Mouse (Mus musculus): ENCODE measurements around the gene Map2. TPM values are rescaled to one million over a fixed set of nuclear protein-coding genes. Genes with fewer than 3 reads are reported as not detected.

Gene Map2
- polyA plus RNA-seq, 1 experiment from 2014 or later: 23.1 TPM

DNA sequence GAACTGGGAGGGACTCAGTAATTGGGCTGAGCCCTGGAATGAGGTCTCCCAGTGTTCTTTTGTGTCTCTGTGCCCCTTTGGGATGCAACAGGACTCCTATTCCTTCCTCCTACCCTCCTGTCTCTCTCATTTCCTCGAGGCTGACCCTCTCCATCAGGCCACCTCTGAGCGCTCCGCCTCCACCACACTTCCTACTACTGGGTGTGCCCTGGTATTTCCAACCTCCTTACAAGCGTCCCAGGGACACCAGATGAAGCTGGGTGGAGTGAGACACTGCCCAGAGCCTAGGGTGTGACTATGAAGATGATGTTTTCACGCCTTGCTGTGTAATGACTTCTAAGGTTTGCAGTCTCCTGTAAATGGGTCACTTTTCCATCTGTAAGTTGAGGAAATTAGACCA, 1.4 kb upstream of the Map2 start:
- no peaks in the 10 kb centered on the region for H3K36me3 ChIP-seq
- no peak overlapping the region for H3K27ac ChIP-seq
- no peak overlapping the region for H3K4me3 ChIP-seq
- H3K9me3 ChIP-seq: no peaks in the 10 kb centered on the region
- no peak overlapping the region for H3K9ac ChIP-seq
- H3K4me2 ChIP-seq: no peak overlapping the region
- WGBS: 45% methylated on average over 5 of the region's 5 CpGs
- H3K27me3 ChIP-seq: 0 out of 2 replicates have a peak, but pooled peaks cover 4% of the 10 kb centered on the region
- peaks cover 17% of the 10 kb centered on the region for H3K4me1 ChIP-seq
- ATAC-seq (ENCODE audit: insufficient number of reproducible peaks, low FRiP score, low TSS enrichment, low read depth): no peak

GRCm38 (mm10) chr1:66176012-66176837, 1.2 kb downstream of the Map2 start:
- 30% methylated on average over 9 of the region's 9 CpGs for WGBS
- H3K9ac ChIP-seq: no peak overlapping the region
- no peaks in the 10 kb centered on the region for H3K36me3 ChIP-seq
- peaks cover 17% of the 10 kb centered on the region for H3K4me1 ChIP-seq
- H3K4me3 ChIP-seq: peak overlapping the region; percentile 54
- peak overlapping the region; percentile 78 for H3K4me2 ChIP-seq
- 0 out of 2 replicates have a peak, but pooled peaks cover 4% of the 10 kb centered on the region for H3K27me3 ChIP-seq
- ATAC-seq (ENCODE audit: insufficient number of reproducible peaks, low FRiP score, low TSS enrichment, low read depth): no peak
- H3K9me3 ChIP-seq: no peaks in the 10 kb centered on the region
- no peak overlapping the region for H3K27ac ChIP-seq

- Histone ChIP-seq H3K9ac (no peak overlapping the region), H3K4me3 (peak overlapping the region; percentile 54; the same call in 1 of the 2 replicates), H3K27ac (no peak overlapping the region), H3K36me3 (no peaks in the 10 kb centered on the region), H3K9me3 (no peaks in the 10 kb centered on the region), H3K27me3 (0 out of 2 replicates have a peak, but pooled peaks cover 4% of the 10 kb centered on the region), H3K4me1 (peaks cover 17% of the 10 kb centered on the region), H3K4me2 (no peak overlapping the region)
- WGBS: 66% methylated on average over 2 of the region's 2 CpGs
- ATAC-seq (ENCODE audit: insufficient number of reproducible peaks, low FRiP score, low TSS enrichment, low read depth): no peak
Observed at GRCm38 (mm10) chr1:66176838-66177105, 1.7 kb downstream of the Map2 start.

DNA sequence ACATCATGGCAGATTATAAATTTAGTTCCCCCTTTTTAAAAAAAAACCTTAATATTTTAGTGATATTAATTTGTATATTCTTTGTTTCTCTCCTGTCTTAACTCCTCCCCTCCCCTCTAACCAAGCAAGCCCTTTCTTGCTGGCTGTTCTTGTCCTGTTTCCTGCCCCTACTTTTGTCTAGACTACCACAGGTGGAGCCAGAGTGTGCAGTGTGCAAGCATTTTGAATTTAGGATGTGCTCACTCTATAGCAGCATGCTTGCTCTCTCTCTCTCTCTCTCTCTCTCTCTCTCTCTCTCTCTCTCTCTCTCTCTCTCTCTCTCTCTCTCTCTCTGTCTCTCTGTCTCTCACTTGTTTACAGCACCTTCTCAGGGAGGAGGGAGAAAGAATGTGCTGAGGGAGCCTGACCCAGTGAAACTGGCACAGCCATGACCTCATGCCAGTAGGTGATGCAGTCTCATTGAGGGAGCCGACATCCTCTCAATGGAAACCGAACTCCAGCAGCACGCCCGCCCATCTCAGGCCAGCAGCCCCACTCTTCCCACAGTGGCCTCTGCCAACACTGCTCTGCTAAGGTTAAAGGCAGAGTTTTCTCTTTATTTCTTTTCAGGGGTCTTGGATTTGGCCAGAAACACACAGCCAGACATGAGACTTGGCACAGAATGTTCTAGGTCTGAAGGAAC, 2.6 kb downstream of the Map2 start:
- H3K4me1 ChIP-seq: peaks cover 17% of the 10 kb centered on the region
- no peak overlapping the region for H3K4me2 ChIP-seq
- H3K36me3 ChIP-seq: no peaks in the 10 kb centered on the region
- H3K4me3 ChIP-seq: no peak overlapping the region
- 0 out of 2 replicates have a peak, but pooled peaks cover 4% of the 10 kb centered on the region for H3K27me3 ChIP-seq
- H3K9ac ChIP-seq: no peak overlapping the region
- 36% methylated on average over 4 of the region's 4 CpGs for WGBS
- no peak overlapping the region for H3K27ac ChIP-seq
- no peak for ATAC-seq (ENCODE audit: insufficient number of reproducible peaks, low FRiP score, low TSS enrichment, low read depth)
- no peaks in the 10 kb centered on the region for H3K9me3 ChIP-seq

DNA sequence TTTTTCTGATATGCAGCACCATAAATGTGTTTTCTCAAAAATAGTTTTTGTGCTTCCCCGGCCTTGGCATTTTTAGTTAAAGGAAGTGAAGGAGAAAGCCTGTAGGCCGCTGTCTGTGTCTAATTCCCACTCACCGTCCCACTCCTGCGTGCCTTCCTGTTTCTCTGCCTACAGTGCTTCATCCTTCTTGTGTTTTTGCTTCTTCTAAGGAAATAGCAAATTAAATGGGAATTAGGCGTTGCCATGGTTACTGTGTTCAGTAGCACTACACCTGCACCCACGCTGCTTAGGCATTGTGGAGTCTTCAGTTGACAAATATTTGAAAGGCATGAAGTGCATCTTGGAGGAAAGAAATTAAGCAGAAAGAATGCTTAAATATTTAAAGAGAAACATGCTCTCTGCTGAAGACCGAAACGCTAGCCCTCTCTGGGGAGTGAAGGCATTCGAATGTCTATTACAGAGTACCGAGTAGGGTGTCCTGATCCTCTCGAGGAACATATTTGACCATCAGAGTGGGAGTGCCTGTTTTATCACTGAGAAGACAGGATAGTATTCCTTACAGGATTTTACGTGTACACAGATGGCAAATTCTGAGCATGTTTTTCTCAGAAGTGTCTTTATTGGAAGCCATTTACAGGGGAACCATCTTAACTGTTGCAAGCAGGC, 12.1 kb downstream of the Map2 start:
- Histone ChIP-seq H3K4me2 (no peak overlapping the region), H3K27me3 (no peaks in the 10 kb centered on the region), H3K27ac (no peak overlapping the region), H3K9ac (no peak overlapping the region), H3K4me3 (no peak overlapping the region), H3K36me3 (no peaks in the 10 kb centered on the region), H3K9me3 (no peaks in the 10 kb centered on the region), H3K4me1 (0 out of 2 replicates have a peak, but pooled peaks cover 3% of the 10 kb centered on the region)
- 60% methylated on average over 12 of the region's 12 CpGs for WGBS
- ATAC-seq (ENCODE audit: insufficient number of reproducible peaks, low FRiP score, low TSS enrichment, low read depth): no peak

- Histone ChIP-seq H3K9me3 (no peaks in the 10 kb centered on the region), H3K27ac (no peak overlapping the region), H3K4me1 (no peaks in the 10 kb centered on the region), H3K27me3 (no peaks in the 10 kb centered on the region), H3K9ac (no peak overlapping the region), H3K36me3 (no peaks in the 10 kb centered on the region), H3K4me2 (no peak overlapping the region), H3K4me3 (no peak overlapping the region)
- no peak for ATAC-seq (ENCODE audit: insufficient number of reproducible peaks, low FRiP score, low TSS enrichment, low read depth)
- 88% methylated on average over 1 of the region's 1 CpGs for WGBS
Observed at GRCm38 (mm10) chr1:66192401-66192800, 17.3 kb downstream of the Map2 start.

DNA sequence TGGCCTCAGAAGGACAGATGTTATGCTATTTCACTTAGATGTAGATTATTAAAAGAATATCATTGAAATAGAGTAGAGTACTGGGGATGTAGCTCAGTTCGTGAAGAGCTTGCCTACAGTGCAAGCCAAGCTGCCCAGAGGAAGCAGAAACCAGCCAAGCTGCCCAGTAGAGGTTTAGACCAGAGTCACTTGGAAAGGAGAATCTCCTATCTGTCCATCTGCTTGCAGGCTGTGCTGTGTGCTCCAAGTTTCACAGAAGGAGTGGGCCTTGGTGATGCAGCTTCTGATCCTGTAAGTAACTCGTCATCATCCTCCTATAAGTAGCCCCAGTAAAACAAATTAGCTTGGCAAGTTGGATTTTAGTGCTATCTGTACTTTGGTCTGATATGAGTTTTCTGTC, 17.8 kb downstream of the Map2 start:
- Histone ChIP-seq H3K4me3 (no peak overlapping the region), H3K27ac (no peak overlapping the region), H3K27me3 (no peaks in the 10 kb centered on the region), H3K9ac (no peak overlapping the region), H3K4me1 (no peaks in the 10 kb centered on the region), H3K4me2 (no peak overlapping the region), H3K9me3 (no peaks in the 10 kb centered on the region), H3K36me3 (no peaks in the 10 kb centered on the region)
- ATAC-seq (ENCODE audit: insufficient number of reproducible peaks, low FRiP score, low TSS enrichment, low read depth): no peak
- 66% methylated on average over 2 of the region's 2 CpGs for WGBS

- Histone ChIP-seq H3K27me3 (no peaks in the 10 kb centered on the region), H3K9ac (no peak overlapping the region), H3K27ac (no peak overlapping the region), H3K4me1 (no peaks in the 10 kb centered on the region), H3K36me3 (no peaks in the 10 kb centered on the region), H3K4me2 (no peak overlapping the region), H3K9me3 (no peaks in the 10 kb centered on the region), H3K4me3 (no peak overlapping the region)
- no peak for ATAC-seq (ENCODE audit: insufficient number of reproducible peaks, low FRiP score, low TSS enrichment, low read depth)
- 87% methylated on average over 13 of the region's 13 CpGs for WGBS
Observed at GRCm38 (mm10) chr1:66195040-66195726, 20.1 kb downstream of the Map2 start.

DNA sequence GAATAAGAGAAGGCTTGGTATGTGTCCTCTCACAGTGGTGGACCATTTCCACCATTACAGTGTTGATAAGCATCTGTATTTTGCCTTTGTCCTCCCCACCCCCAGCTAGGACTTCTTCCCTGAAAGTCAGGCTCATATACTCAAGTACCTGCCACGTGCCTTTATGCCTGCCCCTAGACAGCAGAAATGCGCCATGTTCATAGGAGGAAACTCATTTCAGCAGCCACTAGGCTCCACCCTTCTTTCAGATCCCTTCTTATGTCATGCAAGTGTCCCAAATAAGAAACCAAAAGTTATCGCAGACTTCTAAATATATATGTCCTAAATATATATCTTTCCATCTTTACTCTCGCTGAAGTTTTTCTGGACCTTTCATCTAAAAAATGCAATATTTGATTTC, 21.2 kb downstream of the Map2 start:
- no peak for ATAC-seq (ENCODE audit: insufficient number of reproducible peaks, low FRiP score, low TSS enrichment, low read depth)
- H3K27ac ChIP-seq: no peak overlapping the region
- no peak overlapping the region for H3K9ac ChIP-seq
- H3K4me3 ChIP-seq: no peak overlapping the region
- H3K4me1 ChIP-seq: no peaks in the 10 kb centered on the region
- WGBS: 87% methylated on average over 4 of the region's 4 CpGs
- no peak overlapping the region for H3K4me2 ChIP-seq
- H3K27me3 ChIP-seq: no peaks in the 10 kb centered on the region
- no peaks in the 10 kb centered on the region for H3K9me3 ChIP-seq
- no peaks in the 10 kb centered on the region for H3K36me3 ChIP-seq

- Histone ChIP-seq H3K9me3 (no peaks in the 10 kb centered on the region), H3K4me3 (no peak overlapping the region), H3K9ac (no peak overlapping the region), H3K4me1 (no peaks in the 10 kb centered on the region), H3K36me3 (no peaks in the 10 kb centered on the region), H3K27me3 (no peaks in the 10 kb centered on the region), H3K4me2 (no peak overlapping the region), H3K27ac (no peak overlapping the region)
- 77% methylated on average over 4 of the region's 4 CpGs for WGBS
- ATAC-seq (ENCODE audit: insufficient number of reproducible peaks, low FRiP score, low TSS enrichment, low read depth): no peak
Observed at GRCm38 (mm10) chr1:66196716-66197115, 21.6 kb downstream of the Map2 start.

- Histone ChIP-seq H3K27ac (no peak overlapping the region), H3K4me2 (no peak overlapping the region), H3K4me3 (no peak overlapping the region), H3K27me3 (no peaks in the 10 kb centered on the region), H3K9ac (no peak overlapping the region), H3K36me3 (no peaks in the 10 kb centered on the region), H3K9me3 (no peaks in the 10 kb centered on the region), H3K4me1 (no peaks in the 10 kb centered on the region)
- no peak for ATAC-seq (ENCODE audit: insufficient number of reproducible peaks, low FRiP score, low TSS enrichment, low read depth)
- WGBS: 92% methylated on average over 2 of the region's 2 CpGs
Observed at GRCm38 (mm10) chr1:66205517-66205916, 30.4 kb downstream of the Map2 start.

GRCm38 (mm10) chr1:66206904-66207303, 31.8 kb downstream of the Map2 start:
- no peak overlapping the region for H3K4me3 ChIP-seq
- H3K27me3 ChIP-seq: no peaks in the 10 kb centered on the region
- no peaks in the 10 kb centered on the region for H3K9me3 ChIP-seq
- H3K36me3 ChIP-seq: no peaks in the 10 kb centered on the region
- no peak overlapping the region for H3K27ac ChIP-seq
- H3K4me1 ChIP-seq: no peaks in the 10 kb centered on the region
- no peak overlapping the region for H3K4me2 ChIP-seq
- H3K9ac ChIP-seq: no peak overlapping the region
- whole genome bisulfite sequencing: 73% methylated on average over 3 of the region's 3 CpGs
- no peak for ATAC-seq (ENCODE audit: insufficient number of reproducible peaks, low FRiP score, low TSS enrichment, low read depth)

All from limb, embryonic 15.5 days (tissue).